Mouse (Mus musculus): Measurements from ENCODE around the gene Slc18a2.

Slc18a2 gene

GRCm38 (mm10) chr19:59260718-59261442, at the start of gene Slc18a2:
Gene Slc18a2 (plus strand): TSS chr19:59260896.
- DNase-seq = no peak

- DNase-seq = no peak
Observed at GRCm38 (mm10) chr19:59216891-59217290, 43.8 kb upstream of the Slc18a2 start.

GRCm38 (mm10) chr19:59218991-59219390, 41.7 kb upstream of the Slc18a2 start, which contains the start of gene Kcnk18:
Gene Kcnk18 (plus strand): TSS chr19:59219214.
- DNase-seq = no peak

GRCm38 (mm10) chr19:59221131-59221530, 39.6 kb upstream of the Slc18a2 start:
- no peak for DNase-seq

GRCm38 (mm10) chr19:59228376-59228775, 32.3 kb upstream of the Slc18a2 start:
- DNase-seq = no peak

- no peak for DNase-seq
Observed at GRCm38 (mm10) chr19:59232786-59233185, 27.9 kb upstream of the Slc18a2 start.

- no peak for DNase-seq
Observed at GRCm38 (mm10) chr19:59235001-59235400, 25.7 kb upstream of the Slc18a2 start.

- no peak for DNase-seq
Observed at GRCm38 (mm10) chr19:59236046-59236445, 24.6 kb upstream of the Slc18a2 start.

GRCm38 (mm10) chr19:59238630-59239029, 22.1 kb upstream of the Slc18a2 start:
- no peak for DNase-seq

GRCm38 (mm10) chr19:59239124-59239817, 21.4 kb upstream of the Slc18a2 start:
- DNase-seq = peak; percentile 88

- no peak for DNase-seq
Observed at GRCm38 (mm10) chr19:59241987-59242386, 18.7 kb upstream of the Slc18a2 start.

GRCm38 (mm10) chr19:59243057-59243456, 17.6 kb upstream of the Slc18a2 start:
- no peak for DNase-seq

- no peak for DNase-seq
Observed at GRCm38 (mm10) chr19:59248144-59248543, 12.6 kb upstream of the Slc18a2 start.

GRCm38 (mm10) chr19:59248553-59249286, 12.0 kb upstream of the Slc18a2 start:
- no peak for DNase-seq

GRCm38 (mm10) chr19:59252651-59253050, 8.0 kb upstream of the Slc18a2 start:
- DNase-seq = no peak

GRCm38 (mm10) chr19:59259633-59260032, 1.1 kb upstream of the Slc18a2 start:
- DNase-seq = no peak

GRCm38 (mm10) chr19:59261604-59262003, 908 bp downstream of the Slc18a2 start:
- no peak for DNase-seq

GRCm38 (mm10) chr19:59263171-59263570, 2.5 kb downstream of the Slc18a2 start:
- DNase-seq = no peak

GRCm38 (mm10) chr19:59264838-59265532, 4.3 kb downstream of the Slc18a2 start:
- no peak for DNase-seq

GRCm38 (mm10) chr19:59265907-59266306, 5.2 kb downstream of the Slc18a2 start:
- DNase-seq = no peak

- DNase-seq = no peak
Observed at GRCm38 (mm10) chr19:59267417-59267963, 6.8 kb downstream of the Slc18a2 start.

GRCm38 (mm10) chr19:59273190-59273589, 12.5 kb downstream of the Slc18a2 start:
- no peak for DNase-seq

- DNase-seq = no peak
Observed at GRCm38 (mm10) chr19:59276354-59276753, 15.7 kb downstream of the Slc18a2 start.
